16 mouse cellular contexts compared by ENCODE assay signal in genomic region chr13:23879636-23880035, GRCm38 (mm10). TPM values are rescaled to one million over a fixed set of nuclear protein-coding genes. Genes with fewer than 3 reads are reported as not detected.
"Had no signal": no experiment of that assay in that cellular context is flagged by ENCODE, and none has a peak within 500 bp of the region (broad histone marks: within the 10 kb centered on the region; RNA-seq: fewer than 3 reads in every experiment).

No protein-coding gene starts in this region.

- DNase-seq: kidney, adult 8-10 months; kidney, postnatal 36 days; left cerebral cortex, postnatal 4 days; lung, adult 2 months; lung, postnatal 4 days; right cerebral cortex, postnatal 4 days; spleen, adult 18-20 months; thymus, postnatal 14 days had no signal

- ATAC-seq: intestine, postnatal 0 days; lung, postnatal 0 days; midbrain, embryonic 16.5 days had no signal

RNA-seq across cellular contexts. Expression of gene Slc17a1, which starts 12.1 kb away (rescaled TPM):
- total RNA-seq: layer of hippocampus, adult 18-20 months; layer of hippocampus, postnatal 10 days; left cerebral cortex, postnatal 10 days; left cerebral cortex, postnatal 4 days; megakaryocyte-erythroid progenitor cell, adult 5-6 weeks had no signal

RNA-seq across cellular contexts. Expression of gene Slc17a4, which starts 35.2 kb away (rescaled TPM):
- total RNA-seq: layer of hippocampus, adult 18-20 months; layer of hippocampus, postnatal 10 days; left cerebral cortex, postnatal 10 days; left cerebral cortex, postnatal 4 days had no signal

RNA-seq across cellular contexts. Expression of gene Slc17a3, which starts 40.4 kb away (rescaled TPM):
- total RNA-seq: layer of hippocampus, adult 18-20 months; layer of hippocampus, postnatal 10 days; megakaryocyte-erythroid progenitor cell, adult 5-6 weeks had no signal

RNA-seq across cellular contexts. Expression of gene Hist1h2ba, which starts 54.3 kb away (rescaled TPM):
- total RNA-seq: layer of hippocampus, adult 18-20 months; layer of hippocampus, postnatal 10 days; left cerebral cortex, postnatal 10 days; left cerebral cortex, postnatal 4 days; liver, adult 2 months; megakaryocyte-erythroid progenitor cell, adult 5-6 weeks had no signal

RNA-seq across cellular contexts. Expression of gene Hist1h2aa, which starts 54.6 kb away (rescaled TPM):
- total RNA-seq: layer of hippocampus, adult 18-20 months; layer of hippocampus, postnatal 10 days; left cerebral cortex, postnatal 10 days; left cerebral cortex, postnatal 4 days; liver, adult 2 months; megakaryocyte-erythroid progenitor cell, adult 5-6 weeks had no signal
